ENCODE assay signal across 8 mouse cellular contexts in the genomic region with DNA sequence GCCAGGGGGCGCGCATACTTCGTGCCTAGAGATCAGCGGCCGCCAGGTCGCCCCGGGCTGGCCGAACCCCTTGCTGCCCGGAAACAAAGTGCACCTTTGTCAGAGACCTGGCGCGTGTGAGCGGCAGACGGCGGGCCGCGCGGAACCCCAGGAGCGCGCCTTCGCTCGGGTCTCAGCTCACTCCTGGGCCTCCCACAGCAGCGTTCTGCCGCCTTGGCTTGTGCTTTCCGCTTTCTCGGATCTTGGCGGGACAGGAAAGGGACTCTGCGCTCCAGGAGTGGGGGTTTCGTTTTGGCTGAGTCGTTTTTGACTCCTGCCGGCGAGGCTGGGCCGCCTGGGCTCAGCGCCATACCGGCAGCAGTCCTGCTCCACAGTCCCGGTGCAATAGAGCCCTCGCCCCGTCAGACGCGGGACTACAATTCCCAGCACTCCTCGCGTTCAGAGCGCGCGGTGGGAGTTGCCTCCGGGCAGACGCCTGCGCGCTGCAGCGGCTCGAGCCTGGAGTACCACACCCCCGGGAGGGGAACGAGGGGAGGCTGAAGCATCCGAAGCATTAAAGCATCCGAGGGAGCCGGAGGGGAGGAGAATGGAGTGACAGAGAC. TPM values are rescaled to one million over a fixed set of nuclear protein-coding genes. Genes with fewer than 3 reads are reported as not detected.
DNase-seq lines count a peak whose midpoint lies in the region; ATAC-seq lines count a peak whose summit lies in the region.

A gene (plus strand): TSS at position 36 of the 602 bp plus-strand sequence.

- peaks cover 40% of the 10 kb centered on the region for H3K4me1 ChIP-seq in heart, embryonic 13.5 days
- peaks cover 44% of the 10 kb centered on the region for H3K4me1 ChIP-seq in liver, embryonic 12.5 days
- H3K4me1 ChIP-seq in stomach, embryonic 15.5 days = peaks cover 4% of the 10 kb centered on the region; the same call in 1 of the 2 replicates

- peak within 1 kb of the TSS; percentile 91 for H3K4me3 ChIP-seq in heart, embryonic 13.5 days
- H3K4me3 ChIP-seq in liver, embryonic 12.5 days = peak within 1 kb of the TSS; percentile 89
- H3K4me3 ChIP-seq in stomach, embryonic 15.5 days (replicated peaks) = peak within 1 kb of the TSS; percentile 83

- no peaks in the 10 kb centered on the region for H3K36me3 ChIP-seq in heart, embryonic 13.5 days
- H3K36me3 ChIP-seq in liver, embryonic 12.5 days = no peaks in the 10 kb centered on the region
- no peaks in the 10 kb centered on the region for H3K36me3 ChIP-seq in stomach, embryonic 15.5 days

- WGBS in heart, embryonic 13.5 days = under 1% methylated on average over 54 of the region's 55 CpGs
- WGBS in liver, embryonic 12.5 days (ENCODE audit: insufficient replicate concordance) = under 1% methylated on average over 55 of the region's 55 CpGs
- WGBS in stomach, embryonic 15.5 days = under 1% methylated on average over 55 of the region's 55 CpGs

- H3K27ac ChIP-seq in heart, embryonic 13.5 days (replicated peaks) = peak within 1 kb of the TSS; percentile 97
- peak within 1 kb of the TSS; percentile 97 for H3K27ac ChIP-seq in liver, embryonic 12.5 days
- peak within 1 kb of the TSS; percentile 97 for H3K27ac ChIP-seq in stomach, embryonic 15.5 days

- peak within 1 kb of the TSS; percentile 88 for H3K4me2 ChIP-seq in heart, embryonic 13.5 days
- H3K4me2 ChIP-seq in liver, embryonic 12.5 days = peak within 1 kb of the TSS; percentile 99
- peak within 1 kb of the TSS; percentile 91 for H3K4me2 ChIP-seq in stomach, embryonic 15.5 days

- ATAC-seq in erythroid progenitor cell, adult 5-6 weeks (replicated peaks; ENCODE audit: low FRiP score, poor library complexity, severe bottlenecking) = peak; percentile 92
- peak; percentile 98 for ATAC-seq in heart, embryonic 13.5 days (ENCODE audit: extremely low read depth, insufficient number of reproducible peaks, low FRiP score, low TSS enrichment)
- ATAC-seq in liver, embryonic 12.5 days = peak; percentile 98
- ATAC-seq in stomach, embryonic 15.5 days (ENCODE audit: insufficient read depth, low FRiP score, low read depth) = peak; percentile 99

- H3K27me3 ChIP-seq in heart, embryonic 13.5 days (replicated peaks) = no peaks in the 10 kb centered on the region
- H3K27me3 ChIP-seq in liver, embryonic 12.5 days (replicated peaks) = peaks cover 6% of the 10 kb centered on the region
- H3K27me3 ChIP-seq in stomach, embryonic 15.5 days (replicated peaks) = no peaks in the 10 kb centered on the region

- peak; percentile 96 for DNase-seq in CD4-positive helper T cell, adult 2 months (ENCODE audit: low read depth, low spot score)
- peak; percentile 93 for DNase-seq in brain, embryonic 18.5 days (ENCODE audit: low read depth, low spot score)
- DNase-seq in kidney, postnatal 10 days = peak; percentile 99
- peak; percentile 86 to 88 for DNase-seq in natural killer cell, adult 2 months (ENCODE audit: low spot score in 2 of 2)

- H3K9me3 ChIP-seq in heart, embryonic 13.5 days = no peaks in the 10 kb centered on the region
- H3K9me3 ChIP-seq in liver, embryonic 12.5 days (replicated peaks) = no peaks in the 10 kb centered on the region
- H3K9me3 ChIP-seq in stomach, embryonic 15.5 days = no peaks in the 10 kb centered on the region

- H3K9ac ChIP-seq in heart, embryonic 13.5 days = peak within 1 kb of the TSS; percentile 92
- H3K9ac ChIP-seq in liver, embryonic 12.5 days = peak within 1 kb of the TSS; percentile 96
- peak within 1 kb of the TSS; percentile 71 for H3K9ac ChIP-seq in stomach, embryonic 15.5 days

RNA-seq across cellular contexts. Expression of the gene that starts here (rescaled TPM):
- total RNA-seq in erythroid progenitor cell, adult 5-6 weeks (2015; ENCODE audit: low replicate concordance) = 2.2 and 2.5 TPM in 2 replicates
- 8.0 and 11.1 TPM in 2 replicates for total RNA-seq in erythroid progenitor cell, adult 5-6 weeks (2017; ENCODE audit: low replicate concordance)
- 3.4 and 3.7 TPM in 2 replicates for polyA plus RNA-seq in heart, embryonic 13.5 days (2015; fragmentation: Nextera tagmentation; extraction: Ambion mirVana)
- polyA plus RNA-seq in liver, embryonic 12.5 days (2016; fragmentation: Nextera tagmentation; extraction: Ambion mirVana) = 1.2 and 1.5 TPM in 2 replicates
- 1.9 and 2.8 TPM in 2 replicates for polyA plus RNA-seq in stomach, embryonic 15.5 days (2015; fragmentation: Nextera tagmentation; extraction: Ambion mirVana)

Comparison
In these comparisons a context has a peak if more than half of its experiments do, and no peak if none do; other contexts are left out.
1. Peak in every context shown above with its lines: DNase-seq, ATAC-seq, H3K4me3 ChIP-seq and H3K27ac ChIP-seq.